Comparison of ENCODE assay signal across 18 mouse cellular contexts in the genomic region with DNA sequence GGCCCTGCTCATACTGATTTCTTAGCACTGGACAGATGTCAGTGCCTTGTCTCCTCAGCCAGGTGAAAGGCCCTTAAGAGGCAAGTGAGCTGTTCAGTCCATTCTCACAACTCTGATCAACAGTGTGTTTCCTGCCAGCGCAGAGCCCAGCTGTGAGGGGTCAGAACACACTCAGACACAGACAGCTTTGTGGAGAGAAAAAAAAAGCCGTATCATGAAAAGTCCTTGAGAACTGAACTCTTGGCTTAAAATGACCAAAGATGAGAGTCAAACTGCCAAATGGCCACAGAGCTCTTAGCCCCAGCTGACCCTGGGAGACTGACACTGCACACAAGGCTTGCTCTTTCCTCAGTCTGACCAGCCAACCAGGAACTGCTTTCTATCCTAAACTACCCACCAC.
DNase-seq lines count a peak whose midpoint lies in the region; ATAC-seq and TF ChIP-seq lines count a peak whose summit lies in the region.
"Had no signal": no experiment of that assay in that cellular context is flagged by ENCODE, and none has a peak within 500 bp of the region (broad histone marks: within the 10 kb centered on the region; RNA-seq: fewer than 3 reads in every experiment).

No protein-coding gene starts in this region.

- TF ChIP-seq POLR2A in small intestine, adult 2 months (IDR thresholded peaks at IDR 0.05; ENCODE audit: low read depth, low read length) = no peak

- no peak for ATAC-seq in limb, embryonic 11.5 days (ENCODE audit: insufficient number of reproducible peaks, low FRiP score, low TSS enrichment, low read depth)
- ATAC-seq: forebrain, embryonic 14.5 days; midbrain, embryonic 13.5 days had no signal

- no peak overlapping the region for H3K4me2 ChIP-seq in limb, embryonic 11.5 days (ENCODE audit: low read depth, severe bottlenecking)
- H3K4me2 ChIP-seq: hindbrain, embryonic 15.5 days; liver, embryonic 13.5 days; midbrain, embryonic 13.5 days had no signal

- WGBS in limb, embryonic 11.5 days = 89% methylated on average over 2 of the region's 2 CpGs
- 78% methylated on average over 2 of the region's 2 CpGs for WGBS in small intestine, adult 2 months

- DNase-seq in gastrocnemius, adult 2 months = no peak
- no peak for DNase-seq in gastrocnemius, postnatal 25 days
- peak; percentile 19 to 44 for DNase-seq in lung, adult 18-20 months
- DNase-seq in lung, postnatal 25 days (ENCODE audit: low spot score) = no peak
- no peak for DNase-seq in limb, embryonic 11.5 days (ENCODE audit: low spot score)
- no peak for DNase-seq in urinary bladder, postnatal 36 days (ENCODE audit: low spot score in 2 of 2)
- no peak for DNase-seq in kidney, postnatal 4 days
- DNase-seq: adrenal gland, adult 2 months; cerebellum, postnatal 36 days; kidney, adult 9 months; liver, embryonic 13.5 days; thymus, postnatal 25 days had no signal

- H3K27ac ChIP-seq in gastrocnemius, adult 2 months = peak overlapping the region; percentile 4; the same call in 1 of the 2 replicates
- H3K27ac ChIP-seq in limb, embryonic 11.5 days (replicated peaks; ENCODE audit: low read depth, low read length) = no peak overlapping the region
- H3K27ac ChIP-seq in small intestine, adult 2 months (ENCODE audit: insufficient read depth, low read depth, low read length) = peak overlapping the region; percentile 32
- H3K27ac ChIP-seq: hindbrain, embryonic 15.5 days; liver, embryonic 13.5 days; midbrain, embryonic 13.5 days had no signal

- no peaks in the 10 kb centered on the region for H3K9me3 ChIP-seq in limb, embryonic 11.5 days (ENCODE audit: control insufficient read depth, low read length)
- H3K9me3 ChIP-seq: hindbrain, embryonic 15.5 days; liver, embryonic 13.5 days; midbrain, embryonic 13.5 days had no signal

- no peaks in the 10 kb centered on the region for H3K27me3 ChIP-seq in limb, embryonic 11.5 days (ENCODE audit: control insufficient read depth, insufficient read depth, low read length)
- H3K27me3 ChIP-seq in small intestine, adult 2 months (ENCODE audit: control insufficient read depth, insufficient read depth, low read length) = no peaks in the 10 kb centered on the region
- H3K27me3 ChIP-seq: CH12.LX; hindbrain, embryonic 15.5 days; liver, embryonic 13.5 days; midbrain, embryonic 13.5 days had no signal

- H3K4me3 ChIP-seq in gastrocnemius, adult 2 months = no peak overlapping the region
- H3K4me3 ChIP-seq in limb, embryonic 11.5 days (ENCODE audit: low read depth, low read length) = no peak overlapping the region
- H3K4me3 ChIP-seq in small intestine, adult 2 months (ENCODE audit: low read depth, low read length) = no peak overlapping the region
- H3K4me3 ChIP-seq: erythroblast, embryonic 14.5 days; hindbrain, embryonic 15.5 days; liver, embryonic 13.5 days; midbrain, embryonic 13.5 days had no signal

- no peaks in the 10 kb centered on the region for H3K36me3 ChIP-seq in limb, embryonic 11.5 days (ENCODE audit: control insufficient read depth, insufficient read depth, low read length)
- H3K36me3 ChIP-seq in small intestine, adult 2 months (ENCODE audit: control insufficient read depth, insufficient read depth, low read length) = no peaks in the 10 kb centered on the region
- H3K36me3 ChIP-seq: hindbrain, embryonic 15.5 days; liver, embryonic 13.5 days; midbrain, embryonic 13.5 days had no signal

- H3K4me1 ChIP-seq in limb, embryonic 11.5 days (ENCODE audit: control insufficient read depth, insufficient read depth, low read length) = peaks cover 37% of the 10 kb centered on the region
- peaks cover 5% of the 10 kb centered on the region for H3K4me1 ChIP-seq in small intestine, adult 2 months (ENCODE audit: control insufficient read depth, insufficient read depth, insufficient read length, low read length)
- H3K4me1 ChIP-seq: liver, embryonic 13.5 days had no signal

- no peak for TF ChIP-seq CTCF in gastrocnemius, adult 2 months (IDR thresholded peaks at IDR 0.05)
- TF ChIP-seq CTCF in small intestine, adult 2 months (IDR thresholded peaks at IDR 0.05; ENCODE audit: extremely low read depth, insufficient read length, insufficient replicate concordance, low read depth, low read length) = no peak

- intact Hi-C loops in gastrocnemius, adult 2 months (cut with DNase I) = no loop called here

- peak overlapping the region; percentile 12; the same call in 1 of the 2 replicates for H3K9ac ChIP-seq in limb, embryonic 11.5 days (ENCODE audit: low read length)
- H3K9ac ChIP-seq: hindbrain, embryonic 15.5 days; liver, embryonic 13.5 days; midbrain, embryonic 13.5 days had no signal

Comparison
In these comparisons a context has a peak if more than half of its experiments do, and no peak if none do; other contexts are left out.
1. DNase-seq: peak in lung, adult 18-20 months (2 of 2); none in gastrocnemius, adult 2 months (single experiment), gastrocnemius, postnatal 25 days (single experiment), lung, postnatal 25 days (single experiment), limb, embryonic 11.5 days (single experiment), urinary bladder, postnatal 36 days (0 of 2) and kidney, postnatal 4 days (0 of 2).